Mouse (Mus musculus) thymus, adult 2 months (tissue): ENCODE measurements at regions not wholly inside any gene's neighbourhood (a gene's known extent, or its start where the extent isn't known, plus 50 kb on each side); places are given as distances from the start of the nearest gene placed in this dataset.

ENCODE experiments used
- CTCF ChIP-seq: fragments of 200-500 bp; IDR thresholded peaks from 2 replicates; pipeline ENCODE4 v1.5.1; 2012; ENCODE audit warnings: mild to moderate bottlenecking, control low read depth, low read length, moderate library complexity, borderline replicate concordance; ENCODE audit not compliant: control insufficient read depth, poor library complexity, insufficient read depth; ENCODE audit errors: extremely low read depth
- POLR2A ChIP-seq: fragments of 200-500 bp; IDR thresholded peaks from 2 replicates; pipeline ENCODE4 v1.6.1; 2012; ENCODE audit warnings: mild to moderate bottlenecking, low read length, control low read depth, moderate library complexity; ENCODE audit not compliant: control insufficient read depth, poor library complexity, insufficient read depth; ENCODE audit errors: extremely low read depth

DNA sequence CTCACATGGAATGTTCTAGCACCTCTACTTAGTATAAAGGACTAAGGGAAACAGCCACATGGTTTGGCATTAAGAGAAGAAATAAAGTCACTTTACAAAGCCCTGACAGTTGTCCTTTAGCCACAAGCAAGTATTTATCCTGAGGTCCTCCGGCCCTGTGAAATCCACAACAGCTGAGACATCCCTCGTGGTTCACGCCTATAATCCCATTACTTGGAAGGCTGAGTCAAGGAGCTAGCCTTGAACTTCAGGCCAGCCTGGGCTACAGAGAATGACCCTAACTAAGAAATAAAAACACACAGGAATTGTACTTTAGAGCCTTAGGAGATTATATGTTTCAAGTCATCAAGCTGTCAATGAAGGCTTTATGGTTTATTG, 238.7 kb downstream of the Gm5426 start:
- TF ChIP-seq CTCF (no peak), POLR2A (no peak)
